Mouse (Mus musculus): ENCODE results near the gene Tff1. TPM values are rescaled to one million over a fixed set of nuclear protein-coding genes. Genes with fewer than 3 reads are reported as not detected.

Tff1 gene
- total and polyA plus RNA-seq, 2 experiments from 2014 or later: not detected

DNA sequence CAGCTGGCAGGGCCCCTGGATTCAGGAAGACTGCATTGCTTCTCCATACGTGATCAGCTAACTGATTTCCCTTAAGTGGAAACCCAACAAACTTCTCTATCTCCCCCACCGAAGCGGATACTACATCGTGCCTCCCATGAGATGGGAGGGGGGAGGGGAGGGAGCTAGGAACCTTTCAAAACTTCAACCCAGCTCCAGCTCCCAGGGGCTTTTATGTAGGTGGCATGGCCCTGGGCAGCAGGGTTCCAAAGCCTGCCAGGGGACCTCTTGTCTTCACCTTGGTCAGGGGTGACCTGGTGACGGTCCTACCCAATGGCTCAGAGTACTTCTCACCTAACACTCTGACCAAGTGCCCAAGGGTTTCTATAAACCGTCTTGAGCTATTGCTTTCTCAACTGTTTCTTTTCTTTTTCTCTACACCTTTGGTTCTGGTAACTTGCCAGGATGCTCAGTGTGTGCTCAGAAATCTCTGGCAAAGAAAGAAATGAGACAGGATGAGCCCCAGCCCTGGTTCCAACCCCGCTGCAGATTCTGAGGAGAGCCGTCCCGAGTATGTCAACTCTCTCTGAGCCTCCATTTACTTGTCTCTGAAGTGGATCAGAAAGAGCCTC, 36.3 kb downstream of the Tff1 start:
- ATAC-seq (no peak), DNase-seq (no peak)
- no peak overlapping the region for H3K4me3 ChIP-seq (ENCODE audit: low read depth, low read length)
- no peak overlapping the region for H3K9ac ChIP-seq
- 88% methylated on average over 9 of the region's 9 CpGs for WGBS
- no peak overlapping the region for H3K27ac ChIP-seq (ENCODE audit: low read depth, low read length)
- H3K27me3 ChIP-seq (ENCODE audit: insufficient read depth, low read length): no peaks in the 10 kb centered on the region
- no peak for TF ChIP-seq CTCF (IDR thresholded peaks at IDR 0.05; ENCODE audit: low read depth)
- H3K4me2 ChIP-seq (ENCODE audit: low read depth): no peak overlapping the region
- no peaks in the 10 kb centered on the region for H3K36me3 ChIP-seq (ENCODE audit: insufficient read depth)
- H3K4me1 ChIP-seq (ENCODE audit: insufficient read depth): no peaks in the 10 kb centered on the region
- no peaks in the 10 kb centered on the region for H3K9me3 ChIP-seq (ENCODE audit: low read length)

GRCm38 (mm10) chr17:31125548-31126266, 39.4 kb downstream of the Tff1 start:
- H3K9me3 ChIP-seq (ENCODE audit: low read length): 0 out of 2 replicates have a peak, but pooled peaks cover 6% of the 10 kb centered on the region
- H3K27ac ChIP-seq (ENCODE audit: low read depth, low read length): no peak overlapping the region
- H3K9ac ChIP-seq: no peak overlapping the region
- no peak overlapping the region for H3K4me3 ChIP-seq (ENCODE audit: low read depth, low read length)
- 38% methylated on average over 9 of the region's 9 CpGs for WGBS
- no peak for ATAC-seq
- H3K4me1 ChIP-seq (ENCODE audit: insufficient read depth): no peaks in the 10 kb centered on the region
- no peaks in the 10 kb centered on the region for H3K27me3 ChIP-seq (ENCODE audit: insufficient read depth, low read length)
- DNase-seq: no peak
- no peak overlapping the region for H3K4me2 ChIP-seq (ENCODE audit: low read depth)
- H3K36me3 ChIP-seq (ENCODE audit: insufficient read depth): no peaks in the 10 kb centered on the region
- TF ChIP-seq CTCF (IDR thresholded peaks at IDR 0.05; ENCODE audit: low read depth): no peak

- Histone ChIP-seq H3K4me3 (ENCODE audit: low read depth, low read length) (no peak overlapping the region), H3K36me3 (ENCODE audit: insufficient read depth) (no peaks in the 10 kb centered on the region; the same call in 1 of the 2 replicates), H3K9me3 (ENCODE audit: low read length) (0 out of 2 replicates have a peak, but pooled peaks cover 6% of the 10 kb centered on the region), H3K9ac (no peak overlapping the region), H3K4me2 (ENCODE audit: low read depth) (no peak overlapping the region), H3K27ac (ENCODE audit: low read depth, low read length) (no peak overlapping the region), H3K27me3 (ENCODE audit: insufficient read depth, low read length) (no peaks in the 10 kb centered on the region), H3K4me1 (ENCODE audit: insufficient read depth) (no peaks in the 10 kb centered on the region)
- ATAC-seq (0 out of 2 replicates have a peak, but pooled peaks have one; percentile 10), DNase-seq (peak; percentile 72)
- WGBS: 12% methylated on average over 8 of the region's 8 CpGs
- peak; percentile 85 for TF ChIP-seq CTCF (IDR thresholded peaks at IDR 0.05; ENCODE audit: low read depth)
Measured at GRCm38 (mm10) chr17:31121975-31122374, 43.1 kb downstream of the Tff1 start.

DNA sequence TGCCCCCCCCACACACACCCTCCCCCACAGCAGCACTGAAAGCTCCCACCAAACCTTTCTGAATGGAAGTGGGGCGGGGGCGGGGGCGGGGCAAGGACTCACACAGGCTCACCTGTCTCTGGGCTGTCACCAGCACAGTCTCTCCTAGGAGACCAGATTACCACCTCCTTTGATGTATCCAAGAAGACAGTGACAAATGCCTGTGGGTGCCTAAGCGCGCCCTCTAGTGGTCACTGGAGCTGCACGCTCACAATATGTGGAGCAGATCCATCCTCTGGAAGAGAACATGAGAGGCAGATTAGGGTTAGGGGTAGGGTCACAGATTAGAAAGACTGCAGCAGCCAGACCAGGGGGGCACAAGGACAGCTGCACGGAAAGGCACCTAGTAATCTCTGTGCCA, 45.6 kb downstream of the Tff1 start:
- ATAC-seq (peak; percentile 84), DNase-seq (peak; percentile 79)
- peak; percentile 96 for TF ChIP-seq CTCF (IDR thresholded peaks at IDR 0.05; ENCODE audit: low read depth)
- no peak overlapping the region for H3K4me2 ChIP-seq (ENCODE audit: low read depth)
- no peak overlapping the region for H3K9ac ChIP-seq
- no peaks in the 10 kb centered on the region for H3K4me1 ChIP-seq (ENCODE audit: insufficient read depth)
- peaks cover 18% of the 10 kb centered on the region for H3K36me3 ChIP-seq (ENCODE audit: insufficient read depth)
- H3K27ac ChIP-seq (ENCODE audit: low read depth, low read length): no peak overlapping the region
- H3K4me3 ChIP-seq (ENCODE audit: low read depth, low read length): no peak overlapping the region
- 5% methylated on average over 7 of the region's 7 CpGs for WGBS
- H3K27me3 ChIP-seq (ENCODE audit: insufficient read depth, low read length): no peaks in the 10 kb centered on the region
- 0 out of 2 replicates have a peak, but pooled peaks cover 6% of the 10 kb centered on the region for H3K9me3 ChIP-seq (ENCODE audit: low read length)

- no peak for ATAC-seq
- Histone ChIP-seq H3K9ac (no peak overlapping the region), H3K27ac (ENCODE audit: low read depth, low read length) (no peak overlapping the region), H3K4me1 (ENCODE audit: insufficient read depth) (no peaks in the 10 kb centered on the region), H3K4me3 (ENCODE audit: low read depth, low read length) (no peak overlapping the region), H3K9me3 (ENCODE audit: low read length) (no peaks in the 10 kb centered on the region), H3K4me2 (ENCODE audit: low read depth) (no peak overlapping the region), H3K36me3 (ENCODE audit: insufficient read depth) (peaks cover 26% of the 10 kb centered on the region), H3K27me3 (ENCODE audit: insufficient read depth, low read length) (no peaks in the 10 kb centered on the region)
- DNase-seq: no peak
- WGBS: 82% methylated on average over 5 of the region's 5 CpGs
- TF ChIP-seq CTCF (IDR thresholded peaks at IDR 0.05; ENCODE audit: low read depth): no peak
Measured at GRCm38 (mm10) chr17:31117946-31118345, 47.1 kb downstream of the Tff1 start.

DNA sequence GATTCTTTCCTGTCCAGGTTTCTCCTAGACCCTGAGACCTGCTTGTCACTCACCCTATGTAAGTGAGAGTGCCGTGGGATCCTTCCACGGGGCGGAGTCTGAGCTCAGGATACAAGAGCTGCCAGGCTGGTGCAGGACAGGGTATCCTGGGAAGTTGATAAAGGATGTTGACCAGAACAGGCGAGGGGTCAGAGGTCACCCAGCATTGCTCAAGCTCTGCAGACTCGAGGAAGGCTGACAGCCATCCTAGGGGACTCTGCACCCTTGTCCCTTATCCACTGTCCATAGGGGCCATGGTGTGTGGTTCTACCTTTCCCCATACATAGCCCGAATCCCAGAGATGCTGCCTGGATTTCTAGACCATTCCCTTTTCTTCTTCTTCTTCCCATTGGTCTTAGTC, 49.0 kb downstream of the Tff1 start:
- H3K4me2 ChIP-seq (ENCODE audit: low read depth): no peak overlapping the region
- ATAC-seq (no peak), DNase-seq (no peak)
- H3K27ac ChIP-seq (ENCODE audit: low read depth, low read length): no peak overlapping the region
- H3K9me3 ChIP-seq (ENCODE audit: low read length): no peaks in the 10 kb centered on the region
- H3K4me3 ChIP-seq (ENCODE audit: low read depth, low read length): no peak overlapping the region
- no peaks in the 10 kb centered on the region for H3K27me3 ChIP-seq (ENCODE audit: insufficient read depth, low read length)
- H3K9ac ChIP-seq: no peak overlapping the region
- WGBS: 86% methylated on average over 6 of the region's 6 CpGs
- peaks cover 42% of the 10 kb centered on the region for H3K36me3 ChIP-seq (ENCODE audit: insufficient read depth)
- no peaks in the 10 kb centered on the region for H3K4me1 ChIP-seq (ENCODE audit: insufficient read depth)
- no peak for TF ChIP-seq CTCF (IDR thresholded peaks at IDR 0.05; ENCODE audit: low read depth)

DNA sequence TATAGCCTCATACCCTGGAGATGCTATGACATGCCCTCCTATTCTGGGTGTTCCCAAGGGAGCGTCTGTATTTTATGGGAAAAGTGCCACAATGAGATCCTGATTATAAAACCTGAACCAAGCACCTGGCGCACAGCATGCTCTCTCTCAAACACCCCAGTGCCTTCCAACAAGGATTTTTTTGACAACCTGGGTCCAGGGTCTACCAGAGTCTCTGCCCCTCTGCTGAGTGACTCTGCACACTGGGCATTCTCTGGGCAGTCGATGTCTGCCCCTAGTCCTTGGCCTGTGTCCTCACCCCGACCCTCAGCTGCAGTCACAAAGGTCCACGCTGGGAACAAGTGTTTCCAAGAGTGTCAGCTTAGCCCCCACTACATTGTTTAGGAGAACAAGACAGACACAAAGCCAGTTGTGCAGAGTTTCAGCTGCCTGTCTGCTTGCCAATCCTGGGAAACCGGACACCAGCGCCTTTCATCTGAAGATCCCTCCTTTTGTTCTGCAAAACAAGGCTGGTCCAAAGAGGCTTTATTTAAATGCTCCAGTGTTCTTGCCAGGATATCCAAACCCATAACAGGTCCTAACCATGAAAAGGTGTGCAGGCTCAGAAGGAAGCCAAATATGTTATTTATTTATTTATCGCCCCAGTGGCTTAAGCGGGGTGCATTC, 51.8 kb downstream of the Tff1 start:
- WGBS: 24% methylated on average over 9 of the region's 9 CpGs
- no peak overlapping the region for H3K27ac ChIP-seq (ENCODE audit: low read depth, low read length)
- no peaks in the 10 kb centered on the region for H3K9me3 ChIP-seq (ENCODE audit: low read length)
- no peaks in the 10 kb centered on the region for H3K27me3 ChIP-seq (ENCODE audit: insufficient read depth, low read length)
- H3K36me3 ChIP-seq (ENCODE audit: insufficient read depth): peaks cover 62% of the 10 kb centered on the region
- no peak overlapping the region for H3K9ac ChIP-seq
- ATAC-seq (no peak), DNase-seq (no peak)
- no peak overlapping the region for H3K4me2 ChIP-seq (ENCODE audit: low read depth)
- no peaks in the 10 kb centered on the region for H3K4me1 ChIP-seq (ENCODE audit: insufficient read depth)
- no peak for TF ChIP-seq CTCF (IDR thresholded peaks at IDR 0.05; ENCODE audit: low read depth)
- no peak overlapping the region for H3K4me3 ChIP-seq (ENCODE audit: low read depth, low read length)

Other genes with a start within 250 kb of the Tff1 start
- 0.05 TPM in 1 of 2 replicates, not detected in the other for gene Umodl1, start 210.6 kb downstream of the Tff1 start, total RNA-seq (2014; rRNA removed)
- 0.09 and 0.10 TPM in 2 replicates for gene Umodl1, start 210.6 kb downstream of the Tff1 start, polyA plus RNA-seq (2015; fragmentation: Nextera tagmentation; extraction: Ambion mirVana)
- 16.8 and 24.2 TPM in 2 replicates for gene Abcg1, start 107.6 kb downstream of the Tff1 start, total RNA-seq (2014; rRNA removed)
- 11.1 and 16.1 TPM in 2 replicates for gene Abcg1, start 107.6 kb downstream of the Tff1 start, polyA plus RNA-seq (2015; fragmentation: Nextera tagmentation; extraction: Ambion mirVana)
- not detected in 2 replicates for gene Tff3, start 35.6 kb downstream of the Tff1 start, total RNA-seq (2014; rRNA removed)
- 0.35 TPM in 1 of 2 replicates, not detected in the other for gene Tff3, start 35.6 kb downstream of the Tff1 start, polyA plus RNA-seq (2015; fragmentation: Nextera tagmentation; extraction: Ambion mirVana)
- not detected in 2 replicates for gene Tff2, start 21.0 kb downstream of the Tff1 start, total RNA-seq (2014; rRNA removed)
- not detected in 2 replicates for gene Tff2, start 21.0 kb downstream of the Tff1 start, polyA plus RNA-seq (2015; fragmentation: Nextera tagmentation; extraction: Ambion mirVana)
- gene Tmprss3, start 33.7 kb upstream of the Tff1 start, total RNA-seq (2014; rRNA removed): not detected in 2 replicates
- gene Tmprss3, start 33.7 kb upstream of the Tff1 start, polyA plus RNA-seq (2015; fragmentation: Nextera tagmentation; extraction: Ambion mirVana): not detected in 2 replicates
- gene Ubash3a, start 42.6 kb upstream of the Tff1 start, total RNA-seq (2014; rRNA removed): 0.14 and 0.54 TPM in 2 replicates
- not detected in 2 replicates for gene Ubash3a, start 42.6 kb upstream of the Tff1 start, polyA plus RNA-seq (2015; fragmentation: Nextera tagmentation; extraction: Ambion mirVana)
- 2.8 and 6.0 TPM in 2 replicates for gene Rsph1, start 112.1 kb upstream of the Tff1 start, total RNA-seq (2014; rRNA removed)
- 6.9 and 11.3 TPM in 2 replicates for gene Rsph1, start 112.1 kb upstream of the Tff1 start, polyA plus RNA-seq (2015; fragmentation: Nextera tagmentation; extraction: Ambion mirVana)
- gene Slc37a1, start 121.5 kb upstream of the Tff1 start, total RNA-seq (2014; rRNA removed): 10.0 and 15.3 TPM in 2 replicates
- 4.7 and 6.7 TPM in 2 replicates for gene Slc37a1, start 121.5 kb upstream of the Tff1 start, polyA plus RNA-seq (2015; fragmentation: Nextera tagmentation; extraction: Ambion mirVana)
- 40.4 and 43.9 TPM in 2 replicates for gene Pde9a, start 220.9 kb upstream of the Tff1 start, total RNA-seq (2014; rRNA removed)
- 35.5 and 43.6 TPM in 2 replicates for gene Pde9a, start 220.9 kb upstream of the Tff1 start, polyA plus RNA-seq (2015; fragmentation: Nextera tagmentation; extraction: Ambion mirVana)